Mouse (Mus musculus) neural tube, embryonic 15.5 days (tissue): ENCODE results near the gene Olfr1442. TPM values are rescaled to one million over a fixed set of nuclear protein-coding genes. Genes with fewer than 3 reads are reported as not detected.
"Not testable (repeated sequence)": the region's sequence is repeated elsewhere in the genome, so short reads cannot be mapped to it uniquely, and the experiment has no call there.

Experiments
- ATAC-seq: fragments of 200-750 bp; cut with Nextera tagmentation; 2 replicates; pipeline ENCODE4 v1.8.0; 2017; ENCODE audit warnings: mild to moderate bottlenecking, moderate TSS enrichment, moderate library complexity; ENCODE audit not compliant: low FRiP score
- H3K27ac ChIP-seq: fragments of 300-500 bp; sonication (generic); replicated peaks from 2 replicates; pipeline ENCODE4 v1.5.1; 2015; ENCODE audit warnings: mild to moderate bottlenecking, inconsistent platforms
- H3K27me3 ChIP-seq: fragments of 300-500 bp; sonication (generic); replicated peaks from 2 replicates; pipeline ENCODE4 v1.6.1; 2015; ENCODE audit warnings: inconsistent platforms
- H3K36me3 ChIP-seq: fragments of 300-500 bp; sonication (generic); 2 replicates; pipeline ENCODE4 v1.6.1; 2015; ENCODE audit warnings: inconsistent platforms
- H3K4me1 ChIP-seq: fragments of 300-500 bp; sonication (generic); 2 replicates; pipeline ENCODE4 v1.6.1; 2015; ENCODE audit warnings: inconsistent platforms
- H3K4me2 ChIP-seq: fragments of 300-500 bp; sonication (generic); 2 replicates; pipeline ENCODE4 v1.6.1; 2015; ENCODE audit warnings: inconsistent platforms, mild to moderate bottlenecking, moderate library complexity
- H3K4me3 ChIP-seq: fragments of 300-500 bp; sonication (generic); replicated peaks from 2 replicates; pipeline ENCODE4 v1.5.1; 2015; ENCODE audit warnings: mild to moderate bottlenecking, inconsistent platforms
- H3K9ac ChIP-seq: fragments of 300-500 bp; sonication (generic); replicated peaks from 2 replicates; pipeline ENCODE4 v1.6.1; 2015; ENCODE audit warnings: mild to moderate bottlenecking, inconsistent platforms
- H3K9me3 ChIP-seq: fragments of 300-500 bp; sonication (generic); replicated peaks from 2 replicates; pipeline ENCODE4 v1.6.1; 2016; ENCODE audit warnings: inconsistent platforms
- whole genome bisulfite sequencing: fragments of 180-500 bp; shearing (Covaris S2); methylation state at CpG from one replicate; pipeline ENCODE4 v1.1.7; 2015; ENCODE audit warnings: mixed read lengths; 5-methylcytosine and 5-hydroxymethylcytosine counted together
- polyA plus RNA-seq: library from polyadenylated mRNA; unstranded; fragments of >200 nt; fragmentation: Nextera tagmentation; extraction: Ambion mirVana; gene quantifications from 2 replicates; pipeline ENCODE4 v1.2.1, GENCODE M21; 2015

Gene Olfr1442
- polyA plus RNA-seq, 1 experiment from 2014 or later: not detected

DNA sequence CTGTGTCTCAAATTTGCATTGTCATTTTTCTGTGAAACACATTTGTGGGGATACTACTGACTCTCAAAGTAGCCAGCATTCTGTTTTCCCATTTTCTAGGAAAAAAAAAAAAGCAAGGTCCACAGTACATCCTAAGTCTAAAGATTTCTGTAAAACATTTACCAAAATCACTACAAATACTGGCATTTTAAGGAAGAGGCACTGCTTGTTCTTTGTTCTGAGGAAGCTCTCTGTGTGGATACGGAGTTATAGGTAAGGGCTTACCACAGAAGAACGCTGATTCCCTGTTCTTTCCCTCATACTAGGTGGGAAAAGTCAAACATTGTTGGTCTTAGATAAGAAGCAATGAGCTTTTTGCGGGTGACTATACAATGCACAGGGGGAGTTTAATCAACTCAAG is 25.4 kb downstream of the Olfr1442 start, which contains the start of gene Keg1:
TSS of gene Keg1 (plus strand) at position 197 of the 400 bp plus-strand sequence.
- H3K4me2 ChIP-seq: no peak within 1 kb of the TSS
- H3K36me3 ChIP-seq: no peaks in the 10 kb centered on the region
- no peaks in the 10 kb centered on the region for H3K4me1 ChIP-seq
- no peaks in the 10 kb centered on the region for H3K9me3 ChIP-seq
- no peak within 1 kb of the TSS for H3K4me3 ChIP-seq
- 79% methylated on average over 3 of the region's 3 CpGs for WGBS
- no peak for ATAC-seq
- no peaks in the 10 kb centered on the region for H3K27me3 ChIP-seq
- H3K9ac ChIP-seq: no peak within 1 kb of the TSS
- H3K27ac ChIP-seq: no peak within 1 kb of the TSS

DNA sequence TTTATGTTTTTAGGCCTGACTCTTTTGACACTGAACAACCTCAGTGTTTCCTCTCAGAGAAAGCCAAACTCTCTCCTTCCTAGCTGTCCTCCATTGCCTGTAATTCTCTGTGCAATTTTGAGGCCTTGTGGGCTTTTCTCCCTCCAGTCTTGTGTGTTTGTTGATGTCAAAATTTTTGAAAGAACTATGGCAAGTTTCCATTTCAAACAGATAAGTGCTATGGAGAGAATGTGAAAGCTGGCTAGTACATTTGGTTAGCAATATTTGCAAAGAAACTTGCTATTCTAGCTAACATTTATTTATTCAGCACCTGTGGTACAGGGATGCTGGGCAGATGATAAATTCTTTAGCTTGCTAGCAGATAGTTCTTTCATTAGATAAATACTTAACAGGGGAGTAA is 26.0 kb downstream of the Olfr1442 start:
- no peak overlapping the region for H3K27ac ChIP-seq

DNA sequence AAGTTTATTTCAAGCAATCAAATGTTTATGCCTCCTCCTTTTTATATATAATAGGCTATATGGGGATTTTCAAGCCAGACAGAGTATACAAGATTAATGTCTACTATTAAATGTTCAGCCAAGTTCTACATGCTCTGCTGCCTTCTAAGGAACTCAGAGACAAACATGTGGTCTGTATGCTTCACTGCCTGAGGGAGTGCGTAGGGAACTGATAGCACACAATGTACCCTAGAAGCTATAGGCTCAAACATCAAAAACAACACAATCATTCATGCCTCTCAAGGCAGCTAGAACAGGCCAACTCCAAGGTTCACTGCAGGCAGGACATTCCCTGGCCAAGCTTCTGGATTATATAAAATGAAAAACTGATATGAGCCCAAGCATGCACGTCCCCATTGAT is 38.2 kb downstream of the Olfr1442 start:
- no peak overlapping the region for H3K9ac ChIP-seq
- ATAC-seq: no peak
- no peaks in the 10 kb centered on the region for H3K36me3 ChIP-seq
- no peak overlapping the region for H3K4me3 ChIP-seq
- WGBS: 76% methylated on average over 2 of the region's 2 CpGs
- H3K4me1 ChIP-seq: no peaks in the 10 kb centered on the region
- H3K9me3 ChIP-seq: no peaks in the 10 kb centered on the region
- no peak overlapping the region for H3K4me2 ChIP-seq
- no peaks in the 10 kb centered on the region for H3K27me3 ChIP-seq
- no peak overlapping the region for H3K27ac ChIP-seq

More for the DNA sequence above, 26.0 kb downstream of the Olfr1442 start:
- Histone ChIP-seq H3K4me3 (no peak overlapping the region), H3K36me3 (no peaks in the 10 kb centered on the region), H3K4me1 (no peaks in the 10 kb centered on the region), H3K9me3 (no peaks in the 10 kb centered on the region), H3K4me2 (no peak overlapping the region), H3K27me3 (no peaks in the 10 kb centered on the region), H3K9ac (no peak overlapping the region)
- no peak for ATAC-seq

DNA sequence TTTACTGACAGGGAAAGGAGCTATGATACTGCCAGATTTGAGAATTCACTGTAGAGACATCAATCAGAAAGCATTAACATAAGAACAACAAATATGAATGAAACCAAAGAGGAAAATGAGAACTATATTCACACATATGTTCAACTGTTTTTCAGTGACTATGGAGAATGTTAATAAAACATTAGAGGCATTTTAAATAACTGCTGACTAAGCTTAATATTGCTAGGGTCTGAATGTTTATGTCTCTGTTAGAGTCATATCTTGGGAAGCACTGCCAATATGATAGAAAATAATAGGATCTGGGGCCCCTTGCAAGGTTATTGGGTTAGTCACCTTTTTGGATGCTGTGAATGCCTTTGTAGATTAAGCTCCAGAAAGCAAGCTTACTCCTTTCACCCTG is 38.7 kb downstream of the Olfr1442 start:
- no peaks in the 10 kb centered on the region for H3K27me3 ChIP-seq
- no peaks in the 10 kb centered on the region for H3K36me3 ChIP-seq
- H3K27ac ChIP-seq: no peak overlapping the region
- H3K4me2 ChIP-seq: no peak overlapping the region
- no peak overlapping the region for H3K9ac ChIP-seq
- H3K4me1 ChIP-seq: no peaks in the 10 kb centered on the region
- no peak overlapping the region for H3K4me3 ChIP-seq
- ATAC-seq: no peak
- H3K9me3 ChIP-seq: no peaks in the 10 kb centered on the region

DNA sequence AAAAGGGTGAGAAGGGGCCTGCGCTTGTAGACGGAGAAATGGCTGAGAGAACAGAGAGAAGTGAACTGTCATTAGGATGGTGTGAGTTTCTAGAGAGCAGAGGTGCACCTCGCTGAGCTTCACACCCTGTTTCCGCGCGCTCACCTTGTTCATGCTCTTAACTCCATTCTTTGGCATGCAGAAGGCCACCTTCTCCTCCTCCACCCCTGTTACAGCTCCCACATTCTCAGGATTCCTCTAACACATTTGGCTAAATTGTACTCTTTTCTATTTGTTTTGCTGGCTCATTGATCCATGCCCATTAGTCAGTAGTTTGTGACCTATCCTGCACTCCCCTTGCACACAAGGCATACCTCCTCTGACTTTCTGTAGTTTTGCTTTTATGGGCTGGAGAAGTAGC is 49.0 kb downstream of the Olfr1442 start:
- H3K4me3 ChIP-seq: no peak overlapping the region
- H3K27me3 ChIP-seq: no peaks in the 10 kb centered on the region
- H3K4me2 ChIP-seq: no peak overlapping the region
- H3K27ac ChIP-seq: no peak overlapping the region
- H3K36me3 ChIP-seq: no peaks in the 10 kb centered on the region
- no peak overlapping the region for H3K9ac ChIP-seq
- no peaks in the 10 kb centered on the region for H3K9me3 ChIP-seq
- 85% methylated on average over 6 of the region's 6 CpGs for WGBS
- no peak for ATAC-seq
- H3K4me1 ChIP-seq: no peaks in the 10 kb centered on the region

DNA sequence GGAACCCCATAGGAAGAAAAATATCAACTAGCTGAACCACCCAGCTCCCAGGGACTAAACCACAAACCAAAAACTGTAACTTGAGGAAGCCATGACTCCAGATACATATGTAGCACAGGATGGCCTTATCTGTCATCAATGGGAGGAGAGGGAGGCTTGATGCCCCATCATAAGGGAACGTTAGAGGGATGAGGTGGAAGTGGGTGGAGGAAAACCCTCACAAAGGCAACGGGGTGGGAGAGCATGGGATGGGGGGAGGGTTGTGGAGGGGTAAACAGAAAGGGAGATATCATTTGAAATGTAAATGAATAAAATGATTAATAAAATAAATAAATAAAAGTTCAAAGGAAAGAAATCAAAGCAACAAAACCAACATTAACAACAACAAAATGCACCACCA is 50.2 kb downstream of the Olfr1442 start:
- no peaks in the 10 kb centered on the region for H3K27me3 ChIP-seq
- H3K27ac ChIP-seq: no peak overlapping the region
- WGBS: 70% methylated on average over 2 of the region's 2 CpGs

DNA sequence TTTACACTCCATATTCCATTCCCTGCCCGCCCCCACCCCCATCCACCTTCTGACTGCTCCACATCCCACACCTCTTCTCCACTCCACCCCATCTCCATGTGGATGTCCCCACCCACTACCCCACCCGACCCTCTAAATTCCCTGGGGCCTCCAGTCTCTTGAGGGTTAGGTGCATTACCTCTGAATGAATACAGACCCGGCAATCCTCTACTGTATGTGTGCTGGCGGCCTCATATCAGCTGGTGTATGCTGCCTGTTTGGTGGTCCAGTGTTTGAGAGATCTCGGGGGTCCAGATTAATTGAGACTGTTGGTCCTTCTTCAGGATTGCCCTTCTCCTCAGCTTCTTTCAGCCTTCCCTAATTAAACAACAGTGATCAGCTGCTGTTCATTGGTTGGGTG is 50.7 kb downstream of the Olfr1442 start:
- 89% methylated on average over 5 of the region's 5 CpGs for WGBS
- H3K9me3 ChIP-seq, ATAC-seq, H3K27me3 ChIP-seq, H3K36me3 ChIP-seq, H3K4me1 ChIP-seq, H3K4me3 ChIP-seq, H3K9ac ChIP-seq, H3K4me2 ChIP-seq, H3K27ac ChIP-seq: not testable (repeated sequence)

More for the DNA sequence above, 50.2 kb downstream of the Olfr1442 start:
- no peak for ATAC-seq
- no peaks in the 10 kb centered on the region for H3K36me3 ChIP-seq
- no peaks in the 10 kb centered on the region for H3K4me1 ChIP-seq
- no peak overlapping the region for H3K4me2 ChIP-seq
- no peaks in the 10 kb centered on the region for H3K9me3 ChIP-seq
- no peak overlapping the region for H3K9ac ChIP-seq
- no peak overlapping the region for H3K4me3 ChIP-seq

DNA sequence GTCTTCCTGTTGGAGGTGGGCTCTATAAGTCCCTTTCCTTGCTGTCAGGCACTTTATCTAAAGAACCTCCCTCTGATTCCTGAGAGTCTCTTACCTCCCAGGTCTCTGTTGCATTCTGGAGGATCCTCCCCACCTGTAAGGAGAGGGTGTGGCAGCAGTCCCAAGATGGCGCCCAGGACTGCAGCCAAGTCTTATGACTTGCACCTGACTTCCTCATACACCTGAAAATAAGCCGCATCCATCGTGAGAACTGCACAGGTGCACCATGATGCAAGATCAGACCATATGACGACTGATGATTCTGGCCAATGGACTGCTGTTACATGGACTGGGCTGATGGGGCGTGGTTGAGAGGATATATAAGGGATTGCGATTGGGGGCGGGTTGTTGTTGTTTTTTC is 51.4 kb downstream of the Olfr1442 start:
- not testable (repeated sequence) for H3K36me3 ChIP-seq, H3K27me3 ChIP-seq, H3K9ac ChIP-seq, H3K4me3 ChIP-seq, H3K27ac ChIP-seq, ATAC-seq, H3K4me2 ChIP-seq, H3K4me1 ChIP-seq, H3K9me3 ChIP-seq
- 96% methylated on average over 7 of the region's 7 CpGs for WGBS

DNA sequence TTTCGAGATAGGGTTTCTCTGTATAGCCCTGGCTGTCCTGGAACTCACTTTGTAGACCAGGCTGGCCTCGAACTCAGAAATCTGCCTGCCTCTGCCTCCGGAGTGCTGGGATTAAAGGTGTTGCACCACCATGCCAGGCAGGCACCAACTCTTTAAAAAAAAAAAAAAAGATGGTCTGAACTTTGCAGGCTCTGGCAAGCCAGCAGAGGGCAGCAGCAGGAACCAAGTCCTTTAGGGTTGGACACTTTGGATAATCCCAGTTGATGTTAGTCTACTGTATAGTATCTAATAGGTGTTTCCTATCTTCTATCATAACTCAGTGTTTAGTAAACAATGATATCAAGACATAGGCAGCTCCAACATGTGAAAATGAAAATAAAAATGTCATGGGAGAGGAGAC is 52.1 kb downstream of the Olfr1442 start:
- H3K4me1 ChIP-seq: no peaks in the 10 kb centered on the region
- no peaks in the 10 kb centered on the region for H3K27me3 ChIP-seq
- WGBS: 72% methylated on average over 3 of the region's 3 CpGs
- H3K9me3 ChIP-seq: no peaks in the 10 kb centered on the region
- ATAC-seq: no peak
- H3K4me2 ChIP-seq: no peak overlapping the region
- no peak overlapping the region for H3K27ac ChIP-seq
- H3K4me3 ChIP-seq: no peak overlapping the region
- H3K9ac ChIP-seq: no peak overlapping the region
- no peaks in the 10 kb centered on the region for H3K36me3 ChIP-seq

DNA sequence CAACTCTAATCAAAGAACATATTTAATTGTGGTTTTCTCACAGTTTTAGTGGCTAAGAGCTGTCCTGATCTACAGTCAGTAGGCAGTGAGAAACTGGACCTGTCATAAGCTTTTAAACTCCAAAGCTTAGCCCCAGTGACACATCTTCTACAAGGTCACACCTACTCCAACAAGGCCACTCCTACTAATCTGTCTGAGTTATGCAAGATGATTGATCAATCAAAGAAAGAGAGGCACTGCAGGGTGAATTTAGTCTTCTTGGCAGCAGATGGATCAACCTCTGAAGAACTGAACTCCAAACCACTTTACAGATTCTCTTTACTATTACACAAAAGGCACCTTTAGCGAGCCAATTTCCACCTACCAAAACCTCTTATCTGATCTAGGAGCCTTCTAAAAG is 55.6 kb downstream of the Olfr1442 start:
- H3K36me3 ChIP-seq: no peaks in the 10 kb centered on the region
- ATAC-seq: no peak
- no peak overlapping the region for H3K27ac ChIP-seq
- H3K4me1 ChIP-seq: no peaks in the 10 kb centered on the region
- H3K27me3 ChIP-seq: no peaks in the 10 kb centered on the region
- H3K9me3 ChIP-seq: no peaks in the 10 kb centered on the region
- H3K4me2 ChIP-seq: no peak overlapping the region
- no peak overlapping the region for H3K9ac ChIP-seq
- 79% methylated on average over 1 of the region's 1 CpGs for WGBS
- H3K4me3 ChIP-seq: no peak overlapping the region

Other genes with a start within 250 kb of the Olfr1442 start
- not detected in 2 replicates for gene Pfpl, start 242.5 kb upstream of the Olfr1442 start, polyA plus RNA-seq
- gene Mpeg1, start 209.7 kb upstream of the Olfr1442 start, polyA plus RNA-seq: 0.61 and 0.88 TPM in 2 replicates
- gene Dtx4, start 169.0 kb upstream of the Olfr1442 start, polyA plus RNA-seq: 34.1 and 34.5 TPM in 2 replicates
- 6.2 and 11.7 TPM in 2 replicates for gene Fam111a, start 124.7 kb upstream of the Olfr1442 start, polyA plus RNA-seq
- 0.13 and 0.15 TPM in 2 replicates for gene Gm4952, start 70.5 kb upstream of the Olfr1442 start, polyA plus RNA-seq
- gene Glyat, start 37.1 kb upstream of the Olfr1442 start, polyA plus RNA-seq: 0.22 TPM in 1 of 2 replicates, not detected in the other
- not detected in 2 replicates for gene Olfr1443, start 7.7 kb downstream of the Olfr1442 start, polyA plus RNA-seq
- 0.14 TPM in 1 of 2 replicates, not detected in the other for gene Keg1, start 25.3 kb downstream of the Olfr1442 start, polyA plus RNA-seq
- 1.0 and 1.1 TPM in 2 replicates for gene Cntf, start 95.2 kb downstream of the Olfr1442 start, polyA plus RNA-seq
- gene Zfp91, start 125.7 kb downstream of the Olfr1442 start, polyA plus RNA-seq: 12.3 and 12.9 TPM in 2 replicates
- gene Lpxn, start 125.8 kb downstream of the Olfr1442 start, polyA plus RNA-seq: 1.2 and 4.0 TPM in 2 replicates
- not detected in 2 replicates for gene Gm5244, start 176.2 kb downstream of the Olfr1442 start, polyA plus RNA-seq
- not detected in 2 replicates for gene Olfr1444, start 186.8 kb downstream of the Olfr1442 start, polyA plus RNA-seq
- gene Olfr1445, start 213.4 kb downstream of the Olfr1442 start, polyA plus RNA-seq: not detected in 2 replicates
- gene Olfr1446, start 223.1 kb downstream of the Olfr1442 start, polyA plus RNA-seq: not detected in 2 replicates
- gene Olfr1447, start 233.3 kb downstream of the Olfr1442 start, polyA plus RNA-seq: not detected in 2 replicates